Mouse (Mus musculus) gastrocnemius, postnatal 10 days (tissue): ENCODE data around the gene Gm3952. TPM values are rescaled to one million over a fixed set of nuclear protein-coding genes. Genes with fewer than 3 reads are reported as not detected.

Experiments
- DNase-seq: peaks from one replicate; pipeline ENCODE4 v3.0.0; 2021; ENCODE audit warnings: mixed read lengths
- long read RNA-seq, 2 experiments: library from polyadenylated mRNA; stranded (forward); transcript quantifications; one replicate each; pipeline ENCODE4 v2.0.0; 2021
- total RNA-seq, 2 experiments: library from RNA; stranded (reverse); gene quantifications; 2 replicates each; pipeline ENCODE4 v1.2.3; 2021

Gm3952 gene
- not detected for total RNA-seq
- long read RNA-seq, experiment 1 = 0 reads
- long read RNA-seq, experiment 2 = 0 reads

GRCm38 (mm10) chr8:128798594-128798993 lies at the start of gene Gm3952:
TSS of gene Gm3952 (minus strand) at chr8:128798694.
- no peak for DNase-seq

- no peak for DNase-seq
Observed at GRCm38 (mm10) chr8:128843749-128844148, 45.3 kb upstream of the Gm3952 start.

- DNase-seq = no peak
Observed at GRCm38 (mm10) chr8:128812521-128812920, 14.0 kb upstream of the Gm3952 start.

- DNase-seq = no peak
Observed at GRCm38 (mm10) chr8:128735692-128736091, 62.8 kb downstream of the Gm3952 start.

- no peak for DNase-seq
Observed at GRCm38 (mm10) chr8:128734118-128734517, 64.4 kb downstream of the Gm3952 start.

GRCm38 (mm10) chr8:128732254-128732653 lies 66.2 kb downstream of the Gm3952 start:
- no peak for DNase-seq

- DNase-seq = no peak
Observed at GRCm38 (mm10) chr8:128727213-128727612, 71.3 kb downstream of the Gm3952 start.

GRCm38 (mm10) chr8:128724819-128725218 lies 73.7 kb downstream of the Gm3952 start:
- no peak for DNase-seq

- no peak for DNase-seq
Observed at GRCm38 (mm10) chr8:128716184-128716583, 82.3 kb downstream of the Gm3952 start.

- peak; percentile 88 for DNase-seq
Observed at GRCm38 (mm10) chr8:128709261-128709660, 89.2 kb downstream of the Gm3952 start.

- no peak for DNase-seq
Observed at GRCm38 (mm10) chr8:128704836-128705235, 93.7 kb downstream of the Gm3952 start.

GRCm38 (mm10) chr8:128704376-128704775 lies 94.1 kb downstream of the Gm3952 start:
- no peak for DNase-seq

- no peak for DNase-seq
Observed at GRCm38 (mm10) chr8:128697945-128698344, 100.5 kb downstream of the Gm3952 start.

GRCm38 (mm10) chr8:128696701-128697397 lies 101.6 kb downstream of the Gm3952 start:
- DNase-seq = no peak

Other genes starting within 250 kb of the Gm3952 start
- gene Itgb1, start 113.0 kb downstream of the Gm3952 start, total RNA-seq = 100 to 1,000 TPM; 323 to 357 TPM